Mouse (Mus musculus): ENCODE measurements around the gene Nkiras1.

DNA sequence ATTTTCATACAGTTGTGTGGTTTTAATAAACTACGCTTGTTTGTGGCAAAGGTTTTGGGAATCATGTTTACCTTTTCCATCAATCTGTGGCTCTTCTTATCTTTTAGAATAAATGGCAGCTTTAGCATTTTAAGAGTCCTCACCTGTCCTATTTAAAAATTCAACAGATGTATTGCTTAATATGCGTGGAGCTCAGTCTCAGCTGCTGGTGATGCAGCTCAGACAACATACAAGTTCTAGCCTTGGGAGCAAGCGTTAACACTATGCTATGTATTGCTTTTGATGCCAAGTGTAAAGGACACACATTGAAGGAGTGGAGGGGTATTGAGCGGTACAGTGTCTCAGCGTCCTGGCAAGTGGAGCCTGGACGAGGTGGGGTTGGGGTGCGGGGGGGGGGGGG, 730 bp downstream of the Nkiras1 start:
- no peak for TF ChIP-seq POLR2A (IDR thresholded peaks at IDR 0.05; ENCODE audit: borderline replicate concordance, extremely low read depth, insufficient read depth, insufficient read length, poor library complexity, severe bottlenecking)
- TF ChIP-seq CTCF (IDR thresholded peaks at IDR 0.05; ENCODE audit: borderline replicate concordance, extremely low read depth, insufficient read depth, insufficient read length), result no peak

Data from brain, embryonic 14.5 days (tissue).